Mouse (Mus musculus) ES-CJ7 (cell line): ENCODE measurements around the gene Efna2.
A peak's percentile ranks its signal among the peaks of the same experiment; 100 is the strongest.

Experiments
- DNase-seq: peaks from one replicate; pipeline ENCODE4 v3.0.0; 2011; ENCODE audit warnings: low read depth, low spot score

The Efna2 gene

GRCm38 (mm10) chr10:80141786-80142529 lies 37.3 kb upstream of the Efna2 start:
- DNase-seq, result peak; percentile 99

GRCm38 (mm10) chr10:80142530-80142925 lies 36.8 kb upstream of the Efna2 start:
- DNase-seq, result peak; percentile 59

GRCm38 (mm10) chr10:80143664-80144063 lies 35.6 kb upstream of the Efna2 start:
- DNase-seq, result no peak

GRCm38 (mm10) chr10:80144159-80144558 lies 35.1 kb upstream of the Efna2 start:
- DNase-seq, result no peak

- DNase-seq, result peak; percentile 70
These were observed 34.1 kb upstream of the Efna2 start for GRCm38 (mm10) chr10:80144864-80145838.

- no peak for DNase-seq
These were observed 33.4 kb upstream of the Efna2 start for GRCm38 (mm10) chr10:80145896-80146295.

GRCm38 (mm10) chr10:80146568-80147011 lies 32.7 kb upstream of the Efna2 start:
- DNase-seq, result no peak

GRCm38 (mm10) chr10:80147146-80147718 lies 32.0 kb upstream of the Efna2 start:
- no peak for DNase-seq

- DNase-seq, result peak; percentile 74
These were observed 31.3 kb upstream of the Efna2 start, which contains the start of gene Midn for GRCm38 (mm10) chr10:80147719-80148601. Gene Midn (plus strand): TSS chr10:80148272.

GRCm38 (mm10) chr10:80148610-80149290 lies 30.5 kb upstream of the Efna2 start:
- no peak for DNase-seq

GRCm38 (mm10) chr10:80149291-80150225 lies 29.7 kb upstream of the Efna2 start:
- peak; percentile 99 for DNase-seq

- peak; percentile 55 for DNase-seq
These were observed 28.8 kb upstream of the Efna2 start for GRCm38 (mm10) chr10:80150226-80151210.

- DNase-seq, result peak; percentile 71
These were observed 27.9 kb upstream of the Efna2 start for GRCm38 (mm10) chr10:80151211-80152034.

GRCm38 (mm10) chr10:80152071-80152872 lies 27.0 kb upstream of the Efna2 start:
- DNase-seq, result peak; percentile 37

- DNase-seq, result no peak
These were observed 26.4 kb upstream of the Efna2 start for GRCm38 (mm10) chr10:80152873-80153260.

GRCm38 (mm10) chr10:80153713-80154112 lies 25.6 kb upstream of the Efna2 start:
- DNase-seq, result no peak
